ENCODE assay signal across 8 mouse cellular contexts in genomic region chr2:33160326-33160973, GRCm38 (mm10). TPM values are rescaled to one million over a fixed set of nuclear protein-coding genes. Genes with fewer than 3 reads are reported as not detected.
DNase-seq lines count a peak whose midpoint lies in the region; ATAC-seq lines count a peak whose summit lies in the region.

No protein-coding gene starts in this region.

- peak; percentile 61 for DNase-seq in adrenal gland, postnatal 14 days
- DNase-seq in adrenal gland, postnatal 4 days (ENCODE audit: low spot score in 2 of 2): no peak
- DNase-seq in kidney, postnatal 4 days: peak; percentile 63 to 77
- DNase-seq in MN1 (ENCODE audit: low spot score): no peak
- no peak for DNase-seq in cerebellum, postnatal 14 days
- DNase-seq in midbrain, embryonic 14.5 days: no peak

- H3K27ac ChIP-seq in embryonic facial prominence, embryonic 13.5 days: peak overlapping the region; percentile 28; the same call in 1 of the 2 replicates
- peak overlapping the region; percentile 70 for H3K27ac ChIP-seq in heart, embryonic 16.5 days (ENCODE audit: low read length)
- H3K27ac ChIP-seq in midbrain, embryonic 14.5 days (replicated peaks; ENCODE audit: low read depth, low read length): no peak overlapping the region

- no peak for ATAC-seq in embryonic facial prominence, embryonic 13.5 days (ENCODE audit: insufficient number of reproducible peaks, insufficient read depth, low FRiP score, low TSS enrichment, low read depth)
- ATAC-seq in heart, embryonic 16.5 days (replicated peaks; ENCODE audit: extremely low read depth, insufficient read depth, low FRiP score): peak; percentile 65
- no peak for ATAC-seq in midbrain, embryonic 14.5 days (ENCODE audit: low FRiP score, low TSS enrichment)

- H3K4me3 ChIP-seq in embryonic facial prominence, embryonic 13.5 days: no peak overlapping the region
- no peak overlapping the region for H3K4me3 ChIP-seq in heart, embryonic 16.5 days (ENCODE audit: low read length)
- no peak overlapping the region for H3K4me3 ChIP-seq in midbrain, embryonic 14.5 days (replicated peaks; ENCODE audit: low read depth, low read length)

- H3K27me3 ChIP-seq in embryonic facial prominence, embryonic 13.5 days: no peaks in the 10 kb centered on the region
- no peaks in the 10 kb centered on the region for H3K27me3 ChIP-seq in heart, embryonic 16.5 days (ENCODE audit: control insufficient read depth, insufficient read depth, low read length)
- H3K27me3 ChIP-seq in midbrain, embryonic 14.5 days (ENCODE audit: control insufficient read depth, insufficient read depth, low read length): no peaks in the 10 kb centered on the region

- 59% methylated on average over 12 of the region's 12 CpGs for WGBS in embryonic facial prominence, embryonic 13.5 days
- 40% methylated on average over 12 of the region's 12 CpGs for WGBS in heart, embryonic 16.5 days
- 81% methylated on average over 12 of the region's 12 CpGs for WGBS in midbrain, embryonic 14.5 days

- H3K4me1 ChIP-seq in embryonic facial prominence, embryonic 13.5 days: peaks cover 24% of the 10 kb centered on the region
- H3K4me1 ChIP-seq in heart, embryonic 16.5 days (ENCODE audit: control insufficient read depth, insufficient read depth, low read length): peaks cover 30% of the 10 kb centered on the region
- H3K4me1 ChIP-seq in midbrain, embryonic 14.5 days (ENCODE audit: control insufficient read depth, insufficient read depth, low read length): no peaks in the 10 kb centered on the region

- H3K36me3 ChIP-seq in embryonic facial prominence, embryonic 13.5 days: no peaks in the 10 kb centered on the region
- H3K36me3 ChIP-seq in heart, embryonic 16.5 days (ENCODE audit: control insufficient read depth, insufficient read depth): no peaks in the 10 kb centered on the region
- peaks cover 45% of the 10 kb centered on the region for H3K36me3 ChIP-seq in midbrain, embryonic 14.5 days (ENCODE audit: control insufficient read depth, insufficient read depth, low read length)

- H3K9me3 ChIP-seq in embryonic facial prominence, embryonic 13.5 days: no peaks in the 10 kb centered on the region
- H3K9me3 ChIP-seq in heart, embryonic 16.5 days (replicated peaks; ENCODE audit: control insufficient read depth, low read length): no peaks in the 10 kb centered on the region
- H3K9me3 ChIP-seq in midbrain, embryonic 14.5 days (ENCODE audit: control insufficient read depth, low read length): no peaks in the 10 kb centered on the region

- no peak overlapping the region for H3K4me2 ChIP-seq in embryonic facial prominence, embryonic 13.5 days
- no peak overlapping the region for H3K4me2 ChIP-seq in heart, embryonic 16.5 days (ENCODE audit: low read depth, low read length)
- no peak overlapping the region for H3K4me2 ChIP-seq in midbrain, embryonic 14.5 days (ENCODE audit: low read length)

- H3K9ac ChIP-seq in embryonic facial prominence, embryonic 13.5 days: peak overlapping the region; percentile 27; the same call in 1 of the 2 replicates
- peak overlapping the region; percentile 28 for H3K9ac ChIP-seq in heart, embryonic 16.5 days (ENCODE audit: low read length)
- no peak overlapping the region for H3K9ac ChIP-seq in midbrain, embryonic 14.5 days (replicated peaks; ENCODE audit: low read length)

RNA-seq across cellular contexts. Expression of gene Garnl3, which starts 29.0 kb away (rescaled TPM):
- total RNA-seq in adrenal gland, postnatal 14 days (2021): 15.1 and 20.9 TPM in 2 replicates
- total RNA-seq in adrenal gland, postnatal 4 days (2021): 10 to 100 TPM; 35.7 to 39.7 TPM
- polyA plus RNA-seq in embryonic facial prominence, embryonic 13.5 days (2015; fragmentation: Nextera tagmentation; extraction: Ambion mirVana): 11.2 and 13.5 TPM in 2 replicates
- 8.2 and 8.3 TPM in 2 replicates for polyA plus RNA-seq in heart, embryonic 16.5 days (2015; fragmentation: Nextera tagmentation; extraction: Ambion mirVana)
- 44.4 and 51.1 TPM in 2 replicates for polyA plus RNA-seq in midbrain, embryonic 14.5 days (2014; fragmentation: Nextera tagmentation; extraction: Ambion mirVana)

RNA-seq across cellular contexts. Expression of gene Angptl2, which starts 55.4 kb away (rescaled TPM):
- total RNA-seq in adrenal gland, postnatal 14 days (2021): 35.6 and 36.8 TPM in 2 replicates
- total RNA-seq in adrenal gland, postnatal 4 days (2021): 10 to 100 TPM; 41.9 to 51.7 TPM
- polyA plus RNA-seq in embryonic facial prominence, embryonic 13.5 days (2015; fragmentation: Nextera tagmentation; extraction: Ambion mirVana): 37.9 and 38.4 TPM in 2 replicates
- polyA plus RNA-seq in heart, embryonic 16.5 days (2015; fragmentation: Nextera tagmentation; extraction: Ambion mirVana): 75.1 and 76.4 TPM in 2 replicates
- polyA plus RNA-seq in midbrain, embryonic 14.5 days (2014; fragmentation: Nextera tagmentation; extraction: Ambion mirVana): 2.1 and 10.1 TPM in 2 replicates

Comparison
In these comparisons a context has a peak if more than half of its experiments do, and no peak if none do; other contexts are left out.
1. DNase-seq: peak in adrenal gland, postnatal 14 days (single experiment) and kidney, postnatal 4 days (2 of 2); none in adrenal gland, postnatal 4 days (0 of 2), MN1 (single experiment), cerebellum, postnatal 14 days (0 of 2) and midbrain, embryonic 14.5 days (single experiment).